Mouse (Mus musculus) cerebellum, adult (tissue): ENCODE results near the gene Lfng.

Experiments
- ATAC-seq: cut with Nextera tagmentation; 2 replicates; pipeline ENCODE4 v1.9.2; 2017; ENCODE audit warnings: mild to moderate bottlenecking, moderate library complexity, mixed read lengths; ENCODE audit not compliant: insufficient number of reproducible peaks, low FRiP score, low TSS enrichment

Gene Lfng

GRCm38 (mm10) chr5:140660398-140660797 lies 53.3 kb downstream of the Lfng start:
- ATAC-seq: no peak

GRCm38 (mm10) chr5:140661427-140661826 lies 54.3 kb downstream of the Lfng start:
- ATAC-seq: no peak

- no peak for ATAC-seq
These were observed 54.9 kb downstream of the Lfng start for GRCm38 (mm10) chr5:140661875-140662643.

DNA sequence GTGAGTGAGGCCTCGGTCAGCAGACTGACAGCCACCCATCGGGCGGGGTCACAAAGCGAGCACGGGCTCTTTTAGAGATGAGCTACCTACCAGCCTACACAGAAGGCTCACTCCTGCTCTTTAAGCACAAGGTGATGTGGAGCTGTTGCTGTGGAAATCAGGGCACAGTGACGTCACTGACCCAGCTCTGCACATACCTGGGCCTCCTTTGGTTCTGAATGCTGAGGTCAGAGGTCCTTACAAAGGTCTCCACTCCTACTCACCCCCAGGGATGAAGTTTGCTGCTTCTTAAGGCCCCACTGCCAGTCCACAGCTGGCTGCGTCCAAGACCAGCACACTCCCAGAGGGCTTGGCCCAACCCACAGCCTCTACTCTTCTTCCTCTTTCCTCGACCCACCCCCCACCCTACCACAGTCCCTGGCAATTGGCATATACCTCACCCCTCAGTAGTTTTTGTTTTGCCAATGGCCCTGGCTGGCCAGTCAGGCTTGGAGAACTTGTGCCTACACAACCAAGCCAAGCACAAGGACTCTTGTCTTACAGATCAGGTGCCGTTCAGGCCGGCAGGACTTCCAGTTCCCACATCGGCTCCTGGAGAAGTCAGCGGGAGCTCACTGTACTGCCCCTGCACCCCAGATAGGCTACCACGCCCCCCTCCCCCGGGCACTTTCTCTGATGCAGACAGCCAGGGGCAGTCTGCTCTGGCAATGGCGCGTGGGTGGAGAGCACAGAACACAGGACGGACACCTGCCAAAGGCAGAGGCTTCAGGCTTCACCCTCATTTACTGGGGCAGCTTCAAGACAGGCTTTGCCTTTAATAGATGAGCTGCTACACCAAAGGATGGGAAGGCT lies 55.8 kb downstream of the Lfng start:
- ATAC-seq: no peak

- ATAC-seq: no peak
These were observed 56.6 kb downstream of the Lfng start for GRCm38 (mm10) chr5:140663621-140664180.
